Mouse (Mus musculus) heart, embryonic 16.5 days (tissue): ENCODE data around the gene Sycp3. TPM values are rescaled to one million over a fixed set of nuclear protein-coding genes. Genes with fewer than 3 reads are reported as not detected.

Experiments used
- ATAC-seq: fragments of 200-750 bp; cut with Nextera tagmentation; replicated peaks from 2 replicates; pipeline ENCODE4 v1.8.0; 2017; ENCODE audit warnings: moderate number of reproducible peaks; ENCODE audit not compliant: insufficient read depth, low FRiP score; ENCODE audit errors: extremely low read depth
- H3K27ac ChIP-seq: fragments of 300-500 bp; sonication (generic); 2 replicates; pipeline ENCODE4 v1.5.1; 2014; ENCODE audit warnings: mild to moderate bottlenecking, low read length, control low read depth, moderate library complexity
- H3K27me3 ChIP-seq: fragments of 300-500 bp; sonication (generic); 2 replicates; pipeline ENCODE4 v1.6.1; 2014; ENCODE audit warnings: low read length, mixed read lengths; ENCODE audit not compliant: control insufficient read depth, insufficient read depth
- H3K36me3 ChIP-seq: fragments of 300-500 bp; sonication (generic); 2 replicates; pipeline ENCODE4 v1.6.1; 2014; ENCODE audit not compliant: control insufficient read depth, insufficient read depth
- H3K4me1 ChIP-seq: fragments of 300-500 bp; sonication (generic); 2 replicates; pipeline ENCODE4 v1.6.1; 2014; ENCODE audit warnings: low read length, mixed read lengths; ENCODE audit not compliant: control insufficient read depth, insufficient read depth
- H3K4me2 ChIP-seq: fragments of 300-500 bp; sonication (generic); 2 replicates; pipeline ENCODE4 v1.6.1; 2014; ENCODE audit warnings: low read depth, mild to moderate bottlenecking, control low read depth, low read length
- H3K4me3 ChIP-seq: fragments of 300-500 bp; sonication (generic); 2 replicates; pipeline ENCODE4 v1.5.1; 2014; ENCODE audit warnings: mild to moderate bottlenecking, control low read depth, low read length
- H3K9ac ChIP-seq: fragments of 300-500 bp; sonication (generic); 2 replicates; pipeline ENCODE4 v1.6.1; 2014; ENCODE audit warnings: low read length, control low read depth
- H3K9me3 ChIP-seq: fragments of 300-500 bp; sonication (generic); replicated peaks from 2 replicates; pipeline ENCODE4 v1.6.1; 2016; ENCODE audit warnings: low read length; ENCODE audit not compliant: control insufficient read depth
- WGBS: fragments of 180-500 bp; shearing (Covaris S2); extraction: QIAGEN DNeasy Blood & Tissue Kit; methylation state at CpG from one replicate; pipeline ENCODE4 v1.1.7; 2014; 5-methylcytosine and 5-hydroxymethylcytosine counted together
- polyA plus RNA-seq: library from polyadenylated mRNA; unstranded; fragments of >200 nt; fragmentation: Nextera tagmentation; extraction: Ambion mirVana; gene quantifications from 2 replicates; pipeline ENCODE4 v1.2.1, GENCODE M21; 2015

Sycp3 gene
- polyA plus RNA-seq, 1 experiment from 2014 or later = 0.22 TPM

DNA sequence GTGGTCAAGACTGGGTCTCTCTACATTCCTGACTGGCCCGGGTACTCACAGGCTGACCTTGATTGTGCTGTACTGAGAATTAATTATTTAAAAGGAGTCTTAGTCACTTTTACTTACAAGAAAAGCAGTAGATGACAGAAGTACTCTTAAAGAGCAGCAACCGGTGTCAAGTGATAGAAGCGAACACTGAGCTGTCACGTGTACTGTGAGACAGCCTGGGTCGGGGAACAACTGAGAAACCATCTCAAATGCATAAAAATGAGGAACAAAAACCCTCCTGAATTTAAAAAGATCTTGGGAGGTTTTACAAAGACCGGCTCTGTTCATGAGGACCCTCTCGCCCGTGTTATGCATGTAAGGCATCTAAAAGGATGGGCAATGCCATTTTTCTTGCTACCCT is 33.3 kb downstream of the Sycp3 start:
- no peak overlapping the region for H3K4me3 ChIP-seq
- no peaks in the 10 kb centered on the region for H3K9me3 ChIP-seq
- H3K27me3 ChIP-seq = no peaks in the 10 kb centered on the region
- H3K27ac ChIP-seq = no peak overlapping the region
- 78% methylated on average over 8 of the region's 8 CpGs for WGBS
- H3K4me2 ChIP-seq = no peak overlapping the region
- H3K9ac ChIP-seq = no peak overlapping the region
- H3K36me3 ChIP-seq = no peaks in the 10 kb centered on the region
- ATAC-seq = no peak
- no peaks in the 10 kb centered on the region for H3K4me1 ChIP-seq

DNA sequence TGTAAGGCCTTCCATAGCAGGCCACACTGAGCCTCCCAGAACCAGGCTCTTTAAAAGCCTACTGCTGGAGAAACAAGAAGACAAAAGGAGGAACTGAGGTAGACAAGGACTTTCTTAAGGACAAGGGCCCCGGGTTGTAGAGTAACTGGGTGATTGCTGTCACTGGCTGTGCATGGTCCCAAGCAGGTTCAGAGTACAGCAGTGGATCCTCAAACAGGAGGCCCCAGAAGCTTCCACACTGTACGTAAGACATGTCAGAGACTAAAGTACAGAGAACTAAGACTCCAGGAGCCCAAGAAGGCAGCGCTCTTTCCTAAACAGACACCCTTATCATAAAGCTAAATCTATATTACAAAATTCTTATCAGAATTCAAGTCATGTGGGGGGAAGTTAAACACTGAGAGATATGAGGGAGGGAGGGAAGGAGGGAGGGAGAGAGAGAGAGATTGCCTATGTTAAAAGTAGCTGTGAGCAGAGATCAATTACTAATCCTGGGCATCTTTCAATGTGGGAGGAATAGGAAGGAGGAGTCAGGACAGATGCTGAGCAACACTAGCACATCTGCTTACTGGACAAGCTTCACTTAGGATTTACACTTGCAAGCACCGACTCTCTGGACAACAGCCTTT is 35.7 kb downstream of the Sycp3 start:
- no peak overlapping the region for H3K9ac ChIP-seq
- no peak overlapping the region for H3K4me3 ChIP-seq
- no peaks in the 10 kb centered on the region for H3K27me3 ChIP-seq
- H3K36me3 ChIP-seq = no peaks in the 10 kb centered on the region
- 76% methylated on average over 4 of the region's 4 CpGs for WGBS
- no peak overlapping the region for H3K27ac ChIP-seq
- ATAC-seq = no peak
- H3K4me1 ChIP-seq = no peaks in the 10 kb centered on the region
- H3K4me2 ChIP-seq = no peak overlapping the region
- H3K9me3 ChIP-seq = no peaks in the 10 kb centered on the region

DNA sequence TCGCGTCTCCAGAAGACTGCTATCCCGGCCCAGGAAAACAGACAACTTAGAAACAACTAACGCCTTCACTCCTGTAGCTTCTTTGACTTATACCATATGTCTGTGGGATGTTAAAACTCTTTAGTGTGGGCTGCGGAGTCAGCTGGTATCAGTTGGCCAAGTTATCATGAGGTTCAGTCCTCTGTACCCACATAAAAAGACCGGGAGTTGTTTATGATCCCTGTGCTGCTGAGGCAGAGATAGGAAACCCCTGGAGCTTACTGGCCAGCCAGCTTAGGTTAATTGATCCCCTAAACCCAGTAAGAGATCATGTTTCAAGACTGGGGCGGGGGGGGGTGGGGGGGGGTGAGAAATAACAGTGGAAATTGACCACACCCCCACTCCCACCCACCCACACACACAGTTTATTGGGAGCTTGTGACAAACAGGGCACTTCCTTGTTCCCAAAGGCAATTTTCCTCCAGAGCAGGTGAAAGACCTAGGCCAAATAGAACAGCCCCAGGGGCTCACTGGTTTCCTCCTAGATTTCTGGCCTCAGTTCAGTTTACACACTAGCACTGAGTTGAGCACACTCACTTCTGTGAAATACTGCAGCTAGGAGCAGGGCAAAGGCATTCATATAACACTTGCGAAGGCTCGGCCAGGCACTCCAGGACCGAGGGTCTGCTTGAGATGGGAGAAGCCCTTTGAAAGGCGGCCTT is 37.6 kb downstream of the Sycp3 start:
- Histone ChIP-seq H3K27me3 (no peaks in the 10 kb centered on the region), H3K9me3 (no peaks in the 10 kb centered on the region), H3K4me3 (no peak overlapping the region), H3K27ac (no peak overlapping the region), H3K9ac (no peak overlapping the region), H3K36me3 (no peaks in the 10 kb centered on the region), H3K4me2 (no peak overlapping the region), H3K4me1 (peaks cover 7% of the 10 kb centered on the region; the same call in 1 of the 2 replicates)
- WGBS = 70% methylated on average over 11 of the region's 11 CpGs
- no peak for ATAC-seq

DNA sequence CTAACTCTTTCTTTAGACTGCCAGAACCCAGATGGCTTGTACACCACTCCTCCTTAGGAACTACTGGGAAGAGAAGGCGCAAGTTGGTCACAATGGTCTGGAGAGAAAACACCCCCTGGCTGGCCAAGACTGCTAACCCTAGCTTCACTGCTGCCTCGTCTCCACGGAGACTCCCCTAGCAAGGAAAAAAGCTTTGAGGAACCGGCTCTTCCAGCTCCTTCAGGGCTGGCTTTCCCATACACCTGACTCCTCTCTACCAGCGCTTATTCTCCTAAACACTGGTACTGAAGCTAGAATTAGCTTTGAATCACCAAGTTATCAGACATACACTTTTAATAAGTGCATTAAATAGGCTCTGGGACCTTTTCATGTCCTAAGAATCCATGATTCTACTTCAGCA is 40.6 kb downstream of the Sycp3 start:
- no peak overlapping the region for H3K4me3 ChIP-seq
- H3K9me3 ChIP-seq = no peaks in the 10 kb centered on the region
- H3K27me3 ChIP-seq = no peaks in the 10 kb centered on the region
- no peak overlapping the region for H3K27ac ChIP-seq
- no peaks in the 10 kb centered on the region for H3K36me3 ChIP-seq
- WGBS = 78% methylated on average over 5 of the region's 5 CpGs
- H3K9ac ChIP-seq = no peak overlapping the region
- no peak for ATAC-seq
- H3K4me1 ChIP-seq = peaks cover 13% of the 10 kb centered on the region
- no peak overlapping the region for H3K4me2 ChIP-seq

DNA sequence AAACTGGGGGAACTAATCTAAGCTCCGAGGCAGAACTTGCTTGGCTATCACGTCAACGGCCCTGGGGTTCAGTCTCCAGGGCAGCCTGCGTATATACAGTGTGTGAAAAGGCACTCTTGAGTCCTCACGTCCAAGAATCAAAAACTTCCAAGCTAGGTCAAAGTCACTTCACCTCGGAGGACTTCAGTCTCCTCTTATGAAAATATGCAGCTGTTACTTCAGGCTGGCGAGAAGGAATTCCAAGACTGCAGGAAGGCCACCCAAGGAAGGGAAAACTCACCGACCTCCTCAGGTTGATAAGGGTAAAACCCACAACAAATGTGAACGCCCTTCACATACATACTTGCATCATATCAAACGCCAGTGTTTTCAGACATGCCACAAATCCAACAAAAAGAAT is 42.0 kb downstream of the Sycp3 start:
- Histone ChIP-seq H3K4me3 (no peak overlapping the region), H3K36me3 (no peaks in the 10 kb centered on the region), H3K4me1 (peaks cover 13% of the 10 kb centered on the region), H3K9me3 (no peaks in the 10 kb centered on the region), H3K9ac (no peak overlapping the region), H3K4me2 (no peak overlapping the region), H3K27ac (no peak overlapping the region), H3K27me3 (no peaks in the 10 kb centered on the region)
- 52% methylated on average over 10 of the region's 10 CpGs for WGBS
- no peak for ATAC-seq

DNA sequence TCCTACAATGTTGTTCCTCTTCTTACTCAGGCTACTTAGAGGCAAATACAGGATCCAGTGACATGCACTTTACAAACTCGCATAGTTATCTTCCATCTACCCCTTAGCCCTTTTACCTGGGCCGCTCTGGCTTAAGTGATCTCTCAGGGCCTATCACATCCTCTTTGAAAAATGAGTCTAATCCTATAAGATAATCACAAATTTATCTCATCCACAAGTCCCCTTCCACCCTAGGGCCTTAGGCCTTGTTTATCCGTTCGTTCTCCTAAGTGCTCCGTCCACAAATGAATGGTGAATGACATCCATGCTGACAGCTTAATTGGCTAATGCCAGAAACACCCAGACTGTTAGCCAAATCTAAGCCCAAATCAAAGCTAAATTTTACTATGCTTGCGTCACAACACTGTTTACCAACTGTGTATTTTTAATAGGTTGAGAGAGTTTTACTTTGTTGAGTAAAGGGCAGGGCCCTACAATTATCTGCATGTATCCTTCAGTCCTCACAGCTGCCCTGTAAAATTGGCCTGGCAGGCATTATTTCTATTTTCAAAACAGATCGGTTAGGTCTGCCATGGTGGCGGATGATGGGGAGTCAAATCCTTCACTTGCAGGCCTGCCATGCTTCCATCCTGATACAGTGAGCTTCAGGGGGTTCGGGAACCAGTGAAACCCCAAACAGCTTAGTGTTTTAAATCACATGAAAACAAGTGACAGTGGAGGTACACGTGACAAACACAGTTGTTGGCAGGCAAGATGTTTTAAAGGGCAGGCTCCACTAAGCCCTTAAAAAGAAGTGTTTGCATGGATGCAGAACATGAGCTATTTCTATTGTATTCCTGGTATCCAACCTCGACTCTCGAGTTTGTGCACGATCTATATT is 42.8 kb downstream of the Sycp3 start:
- WGBS = 53% methylated on average over 13 of the region's 13 CpGs
- Histone ChIP-seq H3K9ac (no peak overlapping the region; the same call in 1 of the 2 replicates), H3K4me1 (peaks cover 13% of the 10 kb centered on the region), H3K4me3 (peak overlapping the region; percentile 13; the same call in 1 of the 2 replicates), H3K27me3 (no peaks in the 10 kb centered on the region), H3K27ac (no peak overlapping the region), H3K9me3 (no peaks in the 10 kb centered on the region), H3K4me2 (peak overlapping the region; percentile 88), H3K36me3 (no peaks in the 10 kb centered on the region)
- no peak for ATAC-seq

DNA sequence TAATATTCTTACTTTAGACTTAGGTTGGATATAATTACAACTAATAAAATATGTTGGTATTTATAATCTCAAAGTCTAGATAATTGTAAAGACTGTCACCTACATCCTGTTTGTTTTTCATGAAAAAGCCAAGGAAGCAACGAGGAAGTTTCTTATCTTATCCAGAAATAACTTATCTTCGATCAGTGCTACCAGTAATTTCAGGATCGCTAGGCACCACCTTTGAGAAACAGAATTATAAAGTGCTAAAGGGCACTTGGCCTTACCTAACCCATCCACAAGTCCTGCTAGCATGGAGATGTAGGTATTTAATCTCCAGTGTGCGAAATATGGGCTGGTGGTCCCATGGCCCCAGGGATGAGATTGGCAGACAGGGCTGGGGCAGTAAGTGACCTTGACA is 43.5 kb downstream of the Sycp3 start:
- 27% methylated on average over 4 of the region's 4 CpGs for WGBS
- no peak overlapping the region; the same call in 1 of the 2 replicates for H3K27ac ChIP-seq
- H3K27me3 ChIP-seq = no peaks in the 10 kb centered on the region

DNA sequence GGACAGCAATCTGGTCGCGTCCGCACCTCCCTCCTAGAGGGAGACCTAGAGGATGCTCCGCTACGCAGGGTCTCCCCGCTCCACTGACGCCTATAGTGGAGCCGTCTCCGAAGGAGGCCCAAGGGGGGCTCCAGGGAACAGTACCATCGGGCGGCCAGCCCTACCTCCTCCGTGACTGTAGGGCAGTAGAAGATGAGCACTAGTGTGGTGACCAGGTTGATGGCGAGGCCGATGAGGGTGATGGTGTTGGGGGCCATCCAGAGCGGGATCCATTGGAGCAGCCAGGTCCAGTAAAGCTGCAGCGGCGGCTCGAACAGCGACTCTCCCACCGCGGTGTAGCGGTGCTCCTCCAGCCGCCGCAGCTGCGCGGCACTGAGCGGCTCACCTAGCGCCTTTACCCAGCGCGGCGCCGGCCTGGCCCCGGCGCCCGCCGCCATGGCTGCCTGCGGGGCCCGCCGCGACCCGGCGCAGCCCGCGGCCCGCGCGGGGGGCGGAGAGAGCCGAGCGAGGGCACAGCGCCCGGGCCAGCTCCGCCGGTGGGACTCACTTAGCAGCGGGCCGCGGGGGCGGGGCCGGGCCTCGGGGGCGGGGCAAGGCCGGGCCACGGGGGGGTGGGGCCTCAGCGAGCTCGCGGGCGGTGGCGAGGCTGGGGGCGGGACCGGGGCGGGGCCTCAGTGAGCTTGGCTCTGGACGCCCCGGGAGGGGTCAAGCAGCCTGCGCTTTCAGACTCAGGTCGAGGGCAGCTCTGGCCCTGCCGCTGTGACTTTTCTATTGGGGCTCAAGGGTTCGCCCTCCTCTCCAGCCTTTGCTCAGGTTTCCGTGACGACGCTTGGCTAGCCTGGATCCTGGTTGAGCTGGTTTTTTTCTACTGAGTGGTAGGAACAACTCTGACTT is 44.3 kb downstream of the Sycp3 start, which contains the start of gene Chpt1:
TSS of gene Chpt1 (minus strand) at position 653 of the 894 bp plus-strand sequence.
- peak within 1 kb of the TSS; percentile 88 for H3K4me2 ChIP-seq
- no peaks in the 10 kb centered on the region for H3K36me3 ChIP-seq
- H3K4me1 ChIP-seq = peaks cover 13% of the 10 kb centered on the region
- H3K27ac ChIP-seq = peak within 1 kb of the TSS; percentile 77
- H3K27me3 ChIP-seq = no peaks in the 10 kb centered on the region
- peak within 1 kb of the TSS; percentile 92 for H3K9ac ChIP-seq
- H3K4me3 ChIP-seq = peak within 1 kb of the TSS; percentile 84
- H3K9me3 ChIP-seq = no peaks in the 10 kb centered on the region
- WGBS = under 1% methylated on average over 50 of the region's 80 CpGs
- peak; percentile 96 for ATAC-seq

More for the DNA sequence above, 43.5 kb downstream of the Sycp3 start:
- H3K4me2 ChIP-seq = peak overlapping the region; percentile 88
- H3K9me3 ChIP-seq = no peaks in the 10 kb centered on the region
- peak overlapping the region; percentile 84 for H3K4me3 ChIP-seq
- H3K36me3 ChIP-seq = no peaks in the 10 kb centered on the region
- no peak for ATAC-seq
- peaks cover 13% of the 10 kb centered on the region for H3K4me1 ChIP-seq
- H3K9ac ChIP-seq = peak overlapping the region; percentile 92
